Mouse (Mus musculus) limb, embryonic 11.5 days (tissue): ENCODE results near the gene Rps19bp1. TPM values are rescaled to one million over a fixed set of nuclear protein-coding genes. Genes with fewer than 3 reads are reported as not detected.

Experiments
- ATAC-seq: fragments of 200-750 bp; cut with Nextera tagmentation; 2 replicates; pipeline ENCODE4 v1.8.0; 2017; ENCODE audit warnings: low read depth; ENCODE audit not compliant: insufficient number of reproducible peaks, low FRiP score, low TSS enrichment
- DNase-seq: peaks from one replicate; pipeline ENCODE4 v3.0.0-alpha.2; 2015; ENCODE audit warnings: low spot score
- H3K27ac ChIP-seq: fragments of 300-500 bp; sonication (generic); replicated peaks from 2 replicates; pipeline ENCODE4 v1.5.1; 2014; ENCODE audit warnings: low read depth, mild to moderate bottlenecking, low read length
- H3K27me3 ChIP-seq: fragments of 300-500 bp; sonication (generic); 2 replicates; pipeline ENCODE4 v1.6.1; 2014; ENCODE audit warnings: mild to moderate bottlenecking, low read length, mixed read lengths; ENCODE audit not compliant: control insufficient read depth, insufficient read depth
- H3K36me3 ChIP-seq: fragments of 300-500 bp; sonication (generic); 2 replicates; pipeline ENCODE4 v1.6.1; 2014; ENCODE audit warnings: mild to moderate bottlenecking, low read length, moderate library complexity, mixed read lengths; ENCODE audit not compliant: control insufficient read depth, insufficient read depth
- H3K4me1 ChIP-seq: fragments of 300-500 bp; sonication (generic); 2 replicates; pipeline ENCODE4 v1.6.1; 2014; ENCODE audit warnings: low read length, mixed read lengths; ENCODE audit not compliant: control insufficient read depth, insufficient read depth
- H3K4me2 ChIP-seq: fragments of 300-500 bp; sonication (generic); 2 replicates; pipeline ENCODE4 v1.6.1; 2014; ENCODE audit warnings: low read depth, mild to moderate bottlenecking, moderate library complexity; ENCODE audit not compliant: severe bottlenecking
- H3K4me3 ChIP-seq: fragments of 300-500 bp; sonication (generic); 2 replicates; pipeline ENCODE4 v1.5.1; 2014; ENCODE audit warnings: low read depth, low read length
- H3K9ac ChIP-seq: fragments of 300-500 bp; sonication (generic); 2 replicates; pipeline ENCODE4 v1.6.1; 2014; ENCODE audit warnings: mild to moderate bottlenecking, low read length
- H3K9me3 ChIP-seq: fragments of 300-500 bp; sonication (generic); 2 replicates; pipeline ENCODE4 v1.6.1; 2016; ENCODE audit warnings: low read length; ENCODE audit not compliant: control insufficient read depth
- WGBS: fragments of 180-500 bp; shearing (Covaris S2); extraction: QIAGEN DNeasy Blood & Tissue Kit; methylation state at CpG from one replicate; pipeline ENCODE4 v1.1.7; 2014; 5-methylcytosine and 5-hydroxymethylcytosine counted together
- polyA plus RNA-seq: library from polyadenylated mRNA; unstranded; fragments of >200 nt; fragmentation: Nextera tagmentation; extraction: Ambion mirVana; gene quantifications from 2 replicates; pipeline ENCODE4 v1.2.1, GENCODE M21; 2014

Rps19bp1 gene
- polyA plus RNA-seq, 1 experiment from 2014 or later: 79.0 TPM

- Histone ChIP-seq H3K9ac (peak overlapping the region; percentile 66), H3K4me3 (peak overlapping the region; percentile 100), H3K4me2 (peak overlapping the region; percentile 69), H3K9me3 (no peaks in the 10 kb centered on the region), H3K36me3 (peaks cover 27% of the 10 kb centered on the region; the same call in 1 of the 2 replicates), H3K27ac (peak overlapping the region; percentile 58), H3K4me1 (peaks cover 27% of the 10 kb centered on the region), H3K27me3 (no peaks in the 10 kb centered on the region)
- DNase-seq (no peak), ATAC-seq (no peak)
- 40% methylated on average over 6 of the region's 6 CpGs for WGBS
Measured at GRCm38 (mm10) chr15:80254207-80254606, 9.9 kb downstream of the Rps19bp1 start.

GRCm38 (mm10) chr15:80253530-80253929 lies 10.6 kb downstream of the Rps19bp1 start:
- Histone ChIP-seq H3K9me3 (no peaks in the 10 kb centered on the region), H3K4me3 (no peak overlapping the region), H3K4me2 (peak overlapping the region; percentile 69; the same call in 1 of the 2 replicates), H3K27me3 (no peaks in the 10 kb centered on the region), H3K36me3 (peaks cover 30% of the 10 kb centered on the region; the same call in 1 of the 2 replicates), H3K9ac (no peak overlapping the region), H3K27ac (peak overlapping the region; percentile 58), H3K4me1 (peaks cover 27% of the 10 kb centered on the region)
- ATAC-seq (no peak), DNase-seq (peak; percentile 55)
- 2% methylated on average over 2 of the region's 2 CpGs for WGBS

- Histone ChIP-seq H3K4me3 (no peak overlapping the region), H3K4me2 (no peak overlapping the region), H3K36me3 (peaks cover 19% of the 10 kb centered on the region; the same call in 1 of the 2 replicates), H3K27me3 (no peaks in the 10 kb centered on the region), H3K9ac (no peak overlapping the region), H3K27ac (no peak overlapping the region), H3K4me1 (peaks cover 18% of the 10 kb centered on the region), H3K9me3 (no peaks in the 10 kb centered on the region)
- DNase-seq (no peak), ATAC-seq (no peak)
- 82% methylated on average over 6 of the region's 6 CpGs for WGBS
Measured at GRCm38 (mm10) chr15:80250586-80250985, 13.5 kb downstream of the Rps19bp1 start.

- Histone ChIP-seq H3K4me3 (no peak overlapping the region), H3K27me3 (no peaks in the 10 kb centered on the region), H3K9me3 (no peaks in the 10 kb centered on the region), H3K9ac (no peak overlapping the region), H3K4me2 (no peak overlapping the region), H3K27ac (no peak overlapping the region), H3K36me3 (peaks cover 19% of the 10 kb centered on the region; the same call in 1 of the 2 replicates), H3K4me1 (peaks cover 18% of the 10 kb centered on the region)
- WGBS: 95% methylated on average over 10 of the region's 10 CpGs
- ATAC-seq: no peak
- DNase-seq: no peak
Measured at GRCm38 (mm10) chr15:80249672-80250071, 14.4 kb downstream of the Rps19bp1 start.

- 90% methylated on average over 1 of the region's 1 CpGs for WGBS
- no peaks in the 10 kb centered on the region for H3K27me3 ChIP-seq
Measured at GRCm38 (mm10) chr15:80248596-80248995, 15.5 kb downstream of the Rps19bp1 start.

GRCm38 (mm10) chr15:80248135-80248534 lies 16.0 kb downstream of the Rps19bp1 start:
- Histone ChIP-seq H3K27me3 (no peaks in the 10 kb centered on the region), H3K9ac (no peak overlapping the region), H3K27ac (no peak overlapping the region), H3K4me1 (peaks cover 4% of the 10 kb centered on the region), H3K9me3 (no peaks in the 10 kb centered on the region), H3K4me3 (no peak overlapping the region), H3K36me3 (peaks cover 21% of the 10 kb centered on the region; the same call in 1 of the 2 replicates), H3K4me2 (no peak overlapping the region)
- 95% methylated on average over 12 of the region's 12 CpGs for whole genome bisulfite sequencing
- ATAC-seq (no peak), DNase-seq (no peak)

More at GRCm38 (mm10) chr15:80248596-80248995, 15.5 kb downstream of the Rps19bp1 start:
- DNase-seq (no peak), ATAC-seq (no peak)
- H3K27ac ChIP-seq: no peak overlapping the region
- no peak overlapping the region for H3K4me3 ChIP-seq
- no peak overlapping the region for H3K9ac ChIP-seq
- H3K36me3 ChIP-seq: peaks cover 21% of the 10 kb centered on the region; the same call in 1 of the 2 replicates
- H3K4me1 ChIP-seq: peaks cover 9% of the 10 kb centered on the region
- no peaks in the 10 kb centered on the region for H3K9me3 ChIP-seq
- H3K4me2 ChIP-seq: no peak overlapping the region

GRCm38 (mm10) chr15:80235535-80235934 lies 28.6 kb downstream of the Rps19bp1 start, which contains the start of gene AC140267.1:
Gene AC140267.1 (plus strand): TSS chr15:80235835.
- DNase-seq (no peak), ATAC-seq (no peak)
- Histone ChIP-seq H3K9me3 (no peaks in the 10 kb centered on the region), H3K27ac (no peak within 1 kb of the TSS), H3K4me1 (peaks cover 3% of the 10 kb centered on the region; the same call in 1 of the 2 replicates), H3K4me3 (peak within 1 kb of the TSS; percentile 93), H3K4me2 (peak within 1 kb of the TSS; percentile 53), H3K9ac (peak within 1 kb of the TSS; percentile 79; the same call in 1 of the 2 replicates), H3K27me3 (no peaks in the 10 kb centered on the region), H3K36me3 (peaks cover 8% of the 10 kb centered on the region; the same call in 1 of the 2 replicates)
- 95% methylated on average over 9 of the region's 9 CpGs for WGBS

GRCm38 (mm10) chr15:80233733-80234509 lies 30.2 kb downstream of the Rps19bp1 start, which contains the start of gene Mief1:
Gene Mief1 (plus strand): TSS chr15:80234018.
- Histone ChIP-seq H3K9ac (peak within 1 kb of the TSS; percentile 79), H3K4me3 (peak within 1 kb of the TSS; percentile 93), H3K36me3 (peaks cover 8% of the 10 kb centered on the region; the same call in 1 of the 2 replicates), H3K4me1 (peaks cover 3% of the 10 kb centered on the region; the same call in 1 of the 2 replicates), H3K9me3 (no peaks in the 10 kb centered on the region), H3K27ac (peak within 1 kb of the TSS; percentile 54; the same call in 1 of the 2 replicates), H3K4me2 (peak within 1 kb of the TSS; percentile 53), H3K27me3 (no peaks in the 10 kb centered on the region)
- DNase-seq (peak; percentile 98), ATAC-seq (peak; percentile 97)
- WGBS: under 1% methylated on average over 52 of the region's 67 CpGs
